Mouse (Mus musculus): ENCODE measurements at regions not wholly inside any gene's neighbourhood (a gene's known extent, or its start where the extent isn't known, plus 50 kb on each side); places are given as distances from the start of the nearest gene placed in this dataset.

DNA sequence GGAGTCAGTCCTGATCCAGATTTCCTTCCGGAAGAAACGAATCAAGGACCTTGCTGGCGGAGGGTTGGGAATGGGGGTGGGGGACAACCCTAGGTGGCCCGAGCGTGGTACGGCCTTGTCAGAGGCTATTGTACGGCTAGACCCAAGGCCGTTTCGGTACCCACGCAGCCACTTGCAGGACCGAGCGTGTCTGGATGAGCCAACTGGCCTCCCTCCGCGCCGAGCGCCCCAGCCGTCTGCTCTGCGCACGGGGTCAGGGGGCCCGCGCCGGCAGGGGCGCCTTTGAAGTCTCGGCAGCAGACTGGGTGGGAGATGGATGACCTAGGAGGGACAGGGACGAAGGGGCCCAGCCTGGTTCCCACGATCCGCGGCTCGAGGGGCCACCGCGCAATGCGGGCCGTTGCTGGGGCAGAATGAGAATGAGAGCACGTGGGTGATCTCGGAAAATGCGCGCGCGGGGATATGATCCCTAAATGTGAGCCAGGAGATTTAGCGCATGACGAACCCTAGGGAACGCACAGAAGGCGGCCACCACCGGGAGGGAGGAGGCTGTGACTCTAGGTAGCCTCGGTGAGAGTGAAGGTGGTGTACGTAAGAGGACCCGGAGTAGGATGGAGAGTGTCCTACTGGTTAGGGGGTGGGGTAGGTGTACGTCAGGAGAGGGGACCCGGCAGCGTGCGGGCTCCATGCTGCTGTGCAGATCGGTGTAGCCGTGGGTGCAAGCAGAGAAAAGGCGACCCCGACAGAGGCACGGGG is 76.2 kb upstream of the Hmga2 start:
- Histone ChIP-seq H3K9ac (replicated peaks; ENCODE audit: low read length) (peak overlapping the region; percentile 61), H3K27ac (no peak overlapping the region), H3K4me1 (ENCODE audit: insufficient read depth, low read length) (peaks cover 5% of the 10 kb centered on the region; the same call in 1 of the 2 replicates), H3K36me3 (ENCODE audit: insufficient read depth, low read length) (no peaks in the 10 kb centered on the region), H3K4me2 (ENCODE audit: low read depth, low read length) (peak overlapping the region; percentile 96), H3K9me3 (ENCODE audit: low read length) (no peaks in the 10 kb centered on the region), H3K4me3 (ENCODE audit: low read length) (peak overlapping the region; percentile 51), H3K27me3 (ENCODE audit: insufficient read depth, low read length) (0 out of 2 replicates have a peak, but pooled peaks cover 4% of the 10 kb centered on the region)
- TF ChIP-seq CTCF (IDR thresholded peaks at IDR 0.05; ENCODE audit: low read depth): no peak
- WGBS: under 1% methylated on average over 55 of the region's 56 CpGs
- peak; percentile 73 for ATAC-seq
- peak; percentile 35 for DNase-seq (ENCODE audit: low spot score)

DNA sequence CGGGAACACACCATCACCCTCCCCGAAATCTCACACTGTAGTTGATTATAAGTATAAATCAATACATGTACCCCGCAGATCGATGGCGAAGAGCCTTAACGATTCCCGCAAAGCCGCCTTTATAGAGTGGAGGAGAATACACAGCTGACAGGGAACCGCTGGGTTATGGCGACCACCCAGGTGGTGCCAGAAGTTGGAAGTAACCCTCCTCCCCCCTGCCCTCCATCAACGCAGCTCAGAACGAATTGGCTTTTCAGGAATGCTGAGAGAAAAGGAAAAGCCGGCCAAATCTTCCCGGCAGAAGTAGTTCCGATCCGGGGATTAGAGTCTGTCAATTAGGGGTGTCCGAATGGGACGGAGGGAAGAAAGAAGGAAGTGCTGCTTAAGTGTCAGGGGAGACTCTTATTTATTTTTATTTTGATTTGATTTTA is 75.6 kb upstream of the Hmga2 start:
- H3K36me3 ChIP-seq (ENCODE audit: insufficient read depth, low read length): no peaks in the 10 kb centered on the region
- peak; percentile 61 for DNase-seq (ENCODE audit: low spot score)
- WGBS: 1% methylated on average over 18 of the region's 18 CpGs
- H3K27me3 ChIP-seq (ENCODE audit: insufficient read depth, low read length): 0 out of 2 replicates have a peak, but pooled peaks cover 4% of the 10 kb centered on the region
- H3K4me3 ChIP-seq (ENCODE audit: low read length): peak overlapping the region; percentile 51
- H3K9me3 ChIP-seq (ENCODE audit: low read length): no peaks in the 10 kb centered on the region
- H3K9ac ChIP-seq (replicated peaks; ENCODE audit: low read length): peak overlapping the region; percentile 61; the same call in 1 of the 2 replicates
- ATAC-seq: no peak
- H3K4me1 ChIP-seq (ENCODE audit: insufficient read depth, low read length): peaks cover 5% of the 10 kb centered on the region; the same call in 1 of the 2 replicates
- no peak overlapping the region for H3K27ac ChIP-seq
- no peak for TF ChIP-seq CTCF (IDR thresholded peaks at IDR 0.05; ENCODE audit: low read depth)
- H3K4me2 ChIP-seq (ENCODE audit: low read depth, low read length): peak overlapping the region; percentile 96

DNA sequence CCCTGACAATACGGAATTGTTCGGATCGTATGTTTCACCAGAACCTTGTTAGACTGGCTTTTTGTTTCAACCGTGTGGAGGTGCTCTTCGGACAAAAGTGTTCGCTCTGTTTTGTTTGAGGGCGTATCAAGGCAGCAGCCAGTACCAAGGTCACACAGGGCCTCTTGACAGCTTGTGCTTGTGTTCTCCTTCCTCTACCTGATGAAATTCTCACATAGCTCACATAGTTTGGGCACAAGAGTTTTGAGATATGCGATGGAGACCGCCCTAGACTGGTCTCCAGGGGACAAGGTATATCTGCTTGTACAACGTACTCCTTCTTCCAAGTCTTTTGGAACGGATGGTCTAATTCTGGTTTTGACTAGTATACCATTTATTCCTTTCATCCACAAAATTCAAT is 70.9 kb upstream of the Hmga2 start:
- Histone ChIP-seq H3K36me3 (ENCODE audit: insufficient read depth, low read length) (no peaks in the 10 kb centered on the region), H3K27me3 (ENCODE audit: insufficient read depth, low read length) (no peaks in the 10 kb centered on the region), H3K9ac (replicated peaks; ENCODE audit: low read length) (no peak overlapping the region), H3K4me3 (ENCODE audit: low read length) (no peak overlapping the region), H3K9me3 (ENCODE audit: low read length) (no peaks in the 10 kb centered on the region), H3K4me2 (ENCODE audit: low read depth, low read length) (no peak overlapping the region), H3K4me1 (ENCODE audit: insufficient read depth, low read length) (no peaks in the 10 kb centered on the region), H3K27ac (no peak overlapping the region)
- no peak for TF ChIP-seq CTCF (IDR thresholded peaks at IDR 0.05; ENCODE audit: low read depth)
- no peak for ATAC-seq
- WGBS: 95% methylated on average over 11 of the region's 11 CpGs
- DNase-seq (ENCODE audit: low spot score): no peak

DNA sequence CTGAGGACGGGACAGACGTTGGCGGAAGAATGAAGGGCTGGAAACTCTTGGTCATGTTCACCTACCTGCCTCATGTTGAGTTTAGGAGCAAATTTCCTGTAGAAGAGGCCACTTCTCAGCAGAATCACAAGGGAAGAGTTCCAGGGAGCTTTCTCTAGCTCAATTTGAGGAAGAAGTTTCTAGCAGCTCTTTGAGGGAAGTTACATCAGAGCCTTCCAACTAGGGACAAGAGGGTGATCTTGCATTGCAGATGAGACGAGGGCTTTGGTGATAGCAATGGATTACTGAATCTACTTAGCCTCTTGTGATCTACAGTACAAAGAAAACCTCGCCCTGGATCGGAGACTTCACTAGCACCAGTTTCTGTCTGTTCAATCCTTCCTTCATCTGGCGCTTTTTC is 65.3 kb upstream of the Hmga2 start:
- Histone ChIP-seq H3K27ac (no peak overlapping the region), H3K9me3 (ENCODE audit: low read length) (no peaks in the 10 kb centered on the region), H3K9ac (replicated peaks; ENCODE audit: low read length) (no peak overlapping the region), H3K4me3 (ENCODE audit: low read length) (no peak overlapping the region), H3K4me2 (ENCODE audit: low read depth, low read length) (no peak overlapping the region), H3K36me3 (ENCODE audit: insufficient read depth, low read length) (no peaks in the 10 kb centered on the region), H3K4me1 (ENCODE audit: insufficient read depth, low read length) (no peaks in the 10 kb centered on the region), H3K27me3 (ENCODE audit: insufficient read depth, low read length) (no peaks in the 10 kb centered on the region)
- DNase-seq (ENCODE audit: low spot score) (no peak), ATAC-seq (no peak)
- TF ChIP-seq CTCF (IDR thresholded peaks at IDR 0.05; ENCODE audit: low read depth): no peak
- 95% methylated on average over 7 of the region's 7 CpGs for WGBS

DNA sequence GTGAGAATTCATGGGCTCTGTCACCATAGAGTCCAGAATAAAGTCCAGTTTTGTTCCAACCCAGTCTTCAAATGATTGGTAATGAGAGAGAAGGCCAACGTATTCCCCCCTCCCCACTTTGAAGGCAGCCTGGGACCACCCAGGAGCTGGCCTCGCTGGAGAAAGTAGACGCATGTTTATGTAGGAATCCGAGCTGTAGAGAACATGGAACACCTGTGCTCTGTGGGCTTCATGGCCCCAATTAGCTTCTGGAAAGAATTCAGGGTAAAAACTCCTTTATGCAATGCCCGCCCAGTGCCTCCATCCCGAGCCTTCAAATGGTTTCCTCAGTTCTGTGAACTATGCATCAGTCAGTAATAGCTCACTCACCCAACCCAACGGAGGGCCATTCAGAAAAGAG is 62.3 kb upstream of the Hmga2 start:
- 84% methylated on average over 7 of the region's 7 CpGs for WGBS
- no peak overlapping the region for H3K27ac ChIP-seq
- no peak overlapping the region for H3K4me3 ChIP-seq (ENCODE audit: low read length)
- no peaks in the 10 kb centered on the region for H3K4me1 ChIP-seq (ENCODE audit: insufficient read depth, low read length)
- DNase-seq (ENCODE audit: low spot score) (no peak), ATAC-seq (no peak)
- H3K27me3 ChIP-seq (ENCODE audit: insufficient read depth, low read length): no peaks in the 10 kb centered on the region
- TF ChIP-seq CTCF (IDR thresholded peaks at IDR 0.05; ENCODE audit: low read depth): no peak
- H3K9ac ChIP-seq (replicated peaks; ENCODE audit: low read length): no peak overlapping the region
- H3K36me3 ChIP-seq (ENCODE audit: insufficient read depth, low read length): no peaks in the 10 kb centered on the region
- no peaks in the 10 kb centered on the region for H3K9me3 ChIP-seq (ENCODE audit: low read length)
- H3K4me2 ChIP-seq (ENCODE audit: low read depth, low read length): no peak overlapping the region

DNA sequence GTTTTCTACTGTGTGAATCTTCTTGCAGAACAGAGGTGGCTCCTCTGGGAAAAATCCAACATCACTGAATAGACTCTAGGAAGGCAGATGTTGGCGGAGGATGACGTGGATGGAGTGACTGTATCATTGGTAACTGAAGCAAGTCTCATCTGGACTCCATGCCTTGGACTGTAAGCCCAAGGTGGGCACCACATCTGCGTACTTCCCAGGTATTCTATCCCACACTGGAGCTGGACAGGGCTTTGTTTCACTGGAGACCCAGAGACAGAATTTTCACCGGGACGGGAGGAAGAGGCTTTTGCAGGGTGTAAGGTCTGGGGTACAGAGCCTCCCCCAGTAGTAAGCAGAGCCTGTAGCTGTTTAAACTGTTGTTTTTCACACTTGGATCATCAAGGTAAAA is 52.1 kb upstream of the Hmga2 start:
- H3K9me3 ChIP-seq (ENCODE audit: low read length): no peaks in the 10 kb centered on the region
- H3K27me3 ChIP-seq (ENCODE audit: insufficient read depth, low read length): no peaks in the 10 kb centered on the region
- DNase-seq (ENCODE audit: low spot score): no peak
- H3K4me2 ChIP-seq (ENCODE audit: low read depth, low read length): no peak overlapping the region
- no peaks in the 10 kb centered on the region for H3K4me1 ChIP-seq (ENCODE audit: insufficient read depth, low read length)
- no peak for ATAC-seq
- TF ChIP-seq CTCF (IDR thresholded peaks at IDR 0.05; ENCODE audit: low read depth): no peak
- H3K27ac ChIP-seq: no peak overlapping the region
- H3K9ac ChIP-seq (replicated peaks; ENCODE audit: low read length): no peak overlapping the region
- H3K36me3 ChIP-seq (ENCODE audit: insufficient read depth, low read length): no peaks in the 10 kb centered on the region
- no peak overlapping the region for H3K4me3 ChIP-seq (ENCODE audit: low read length)
- 96% methylated on average over 5 of the region's 5 CpGs for WGBS

DNA sequence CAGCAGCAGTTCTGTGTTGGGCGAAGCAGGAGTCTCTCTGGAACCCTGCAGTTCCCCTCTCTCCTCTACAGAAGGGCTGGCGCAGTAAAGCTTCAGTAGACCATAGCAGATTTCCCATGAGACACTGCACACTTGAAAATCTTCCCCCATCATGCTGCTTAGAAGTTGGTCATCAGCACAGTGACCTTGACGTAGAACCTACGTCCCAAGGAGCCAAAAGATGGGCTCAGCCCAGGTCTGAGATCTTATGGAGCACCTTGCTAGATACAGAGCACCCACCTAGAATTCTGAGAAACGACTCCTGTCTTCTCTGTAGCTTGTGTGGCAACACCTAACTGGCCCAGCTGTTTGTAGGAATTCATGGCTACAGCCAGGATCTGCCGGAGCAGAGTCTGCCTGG is 51.7 kb upstream of the Hmga2 start:
- H3K4me3 ChIP-seq (ENCODE audit: low read length): no peak overlapping the region
- H3K9ac ChIP-seq (replicated peaks; ENCODE audit: low read length): no peak overlapping the region
- no peaks in the 10 kb centered on the region for H3K27me3 ChIP-seq (ENCODE audit: insufficient read depth, low read length)
- ATAC-seq: no peak
- TF ChIP-seq CTCF (IDR thresholded peaks at IDR 0.05; ENCODE audit: low read depth): no peak
- no peaks in the 10 kb centered on the region for H3K4me1 ChIP-seq (ENCODE audit: insufficient read depth, low read length)
- H3K27ac ChIP-seq: no peak overlapping the region
- 91% methylated on average over 6 of the region's 6 CpGs for WGBS
- no peaks in the 10 kb centered on the region for H3K36me3 ChIP-seq (ENCODE audit: insufficient read depth, low read length)
- H3K4me2 ChIP-seq (ENCODE audit: low read depth, low read length): no peak overlapping the region
- no peaks in the 10 kb centered on the region for H3K9me3 ChIP-seq (ENCODE audit: low read length)
- no peak for DNase-seq (ENCODE audit: low spot score)

Data from hindbrain, postnatal 0 days (tissue).